Mouse (Mus musculus) hindbrain, embryonic 14.5 days (tissue): Measurements from ENCODE around the gene Zdhhc14. TPM values are rescaled to one million over a fixed set of nuclear protein-coding genes. Genes with fewer than 3 reads are reported as not detected.

ENCODE experiments used
- ATAC-seq: fragments of 200-750 bp; cut with Nextera tagmentation; 2 replicates; pipeline ENCODE4 v1.8.0; 2017; ENCODE audit warnings: moderate number of reproducible peaks, mild to moderate bottlenecking, moderate TSS enrichment, moderate library complexity; ENCODE audit not compliant: low FRiP score
- DNase-seq: peaks from one replicate; pipeline ENCODE4 v3.0.0-alpha.2; 2015; ENCODE audit warnings: low spot score
- H3K27ac ChIP-seq: fragments of 300-500 bp; sonication (generic); 2 replicates; pipeline ENCODE4 v1.5.1; 2014; ENCODE audit warnings: mild to moderate bottlenecking, moderate library complexity
- H3K27me3 ChIP-seq: fragments of 300-500 bp; sonication (generic); 2 replicates; pipeline ENCODE4 v1.6.1; 2014; ENCODE audit warnings: mild to moderate bottlenecking, low read length, mixed read lengths; ENCODE audit not compliant: control insufficient read depth, insufficient read depth
- H3K36me3 ChIP-seq: fragments of 300-500 bp; sonication (generic); replicated peaks from 2 replicates; pipeline ENCODE4 v1.6.1; 2014; ENCODE audit not compliant: control insufficient read depth, insufficient read depth
- H3K4me1 ChIP-seq: fragments of 300-500 bp; sonication (generic); replicated peaks from 2 replicates; pipeline ENCODE4 v1.6.1; 2014; ENCODE audit warnings: antibody characterized with exemption, low read length, mixed read lengths; ENCODE audit not compliant: control insufficient read depth, insufficient read depth
- H3K4me2 ChIP-seq: fragments of 300-500 bp; sonication (generic); replicated peaks from 2 replicates; pipeline ENCODE4 v1.6.1; 2014; ENCODE audit warnings: mild to moderate bottlenecking, moderate library complexity
- H3K4me3 ChIP-seq: fragments of 300-500 bp; sonication (generic); replicated peaks from 2 replicates; pipeline ENCODE4 v1.5.1; 2014; ENCODE audit warnings: mild to moderate bottlenecking, low read length
- H3K9ac ChIP-seq: fragments of 300-500 bp; sonication (generic); 2 replicates; pipeline ENCODE4 v1.6.1; 2014
- H3K9me3 ChIP-seq: fragments of 300-500 bp; sonication (generic); 2 replicates; pipeline ENCODE4 v1.6.1; 2016; ENCODE audit warnings: low read length; ENCODE audit not compliant: control insufficient read depth
- WGBS: fragments of 180-500 bp; shearing (Covaris S2); extraction: QIAGEN DNeasy Blood & Tissue Kit; methylation state at CpG from one replicate; pipeline ENCODE4 v1.1.7; 2014; 5-methylcytosine and 5-hydroxymethylcytosine counted together
- polyA plus RNA-seq: library from polyadenylated mRNA; unstranded; fragments of >200 nt; fragmentation: Nextera tagmentation; extraction: Ambion mirVana; gene quantifications from 2 replicates; pipeline ENCODE4 v1.2.1, GENCODE M21; 2014

The Zdhhc14 gene
- polyA plus RNA-seq, 1 experiment from 2014 or later = 12.3 TPM

DNA sequence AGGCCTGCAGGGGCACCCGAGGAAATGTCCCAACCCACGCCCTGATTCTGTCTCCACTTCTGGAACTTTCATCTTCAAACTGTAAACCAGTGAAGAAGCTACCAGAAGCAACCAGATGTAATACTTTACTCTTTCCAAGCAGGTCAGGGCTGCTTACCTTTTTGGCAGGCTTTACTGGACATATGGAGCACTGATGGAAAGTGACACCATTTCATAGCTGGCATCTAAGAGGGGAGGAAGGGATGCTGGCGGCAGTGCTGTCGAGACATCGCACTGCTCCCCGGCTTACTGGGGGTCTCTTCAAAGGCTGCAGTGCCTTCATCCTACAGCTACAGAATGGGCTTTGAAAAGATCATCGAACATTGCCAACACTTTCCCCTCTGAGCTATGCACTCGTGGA, 5.3 kb downstream of the Zdhhc14 start:
- peaks cover 15% of the 10 kb centered on the region for H3K4me1 ChIP-seq
- H3K9ac ChIP-seq = no peak overlapping the region
- ATAC-seq = no peak
- no peaks in the 10 kb centered on the region for H3K36me3 ChIP-seq
- 82% methylated on average over 8 of the region's 8 CpGs for WGBS
- no peak overlapping the region for H3K27ac ChIP-seq
- no peak overlapping the region for H3K4me2 ChIP-seq
- no peaks in the 10 kb centered on the region for H3K9me3 ChIP-seq
- no peak overlapping the region for H3K4me3 ChIP-seq
- no peaks in the 10 kb centered on the region for H3K27me3 ChIP-seq
- DNase-seq = no peak

DNA sequence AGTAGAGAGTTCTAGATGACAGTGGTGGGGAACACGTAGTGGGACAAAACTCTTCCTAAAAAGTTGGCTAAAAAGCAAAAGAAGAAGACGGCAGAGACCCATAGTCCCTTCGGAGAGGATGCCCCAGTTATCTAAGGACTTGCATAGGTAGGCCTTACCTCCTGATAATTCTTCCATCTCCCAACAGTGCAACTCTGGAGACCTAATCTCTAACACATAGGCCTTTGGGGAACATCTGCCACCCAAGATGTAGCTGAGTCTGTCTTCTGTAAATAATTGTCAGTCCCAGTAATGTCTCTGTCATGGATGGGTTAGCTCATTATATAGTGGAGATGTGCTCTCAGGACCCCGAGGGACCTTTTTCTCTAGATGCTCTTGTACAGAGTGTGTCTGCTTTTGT, 6.6 kb downstream of the Zdhhc14 start:
- H3K4me3 ChIP-seq = no peak overlapping the region
- no peak overlapping the region for H3K4me2 ChIP-seq
- DNase-seq = no peak
- peaks cover 12% of the 10 kb centered on the region for H3K4me1 ChIP-seq
- H3K27me3 ChIP-seq = no peaks in the 10 kb centered on the region
- no peaks in the 10 kb centered on the region for H3K36me3 ChIP-seq
- H3K27ac ChIP-seq = no peak overlapping the region
- ATAC-seq = no peak
- no peak overlapping the region for H3K9ac ChIP-seq
- 83% methylated on average over 4 of the region's 4 CpGs for WGBS
- H3K9me3 ChIP-seq = no peaks in the 10 kb centered on the region

DNA sequence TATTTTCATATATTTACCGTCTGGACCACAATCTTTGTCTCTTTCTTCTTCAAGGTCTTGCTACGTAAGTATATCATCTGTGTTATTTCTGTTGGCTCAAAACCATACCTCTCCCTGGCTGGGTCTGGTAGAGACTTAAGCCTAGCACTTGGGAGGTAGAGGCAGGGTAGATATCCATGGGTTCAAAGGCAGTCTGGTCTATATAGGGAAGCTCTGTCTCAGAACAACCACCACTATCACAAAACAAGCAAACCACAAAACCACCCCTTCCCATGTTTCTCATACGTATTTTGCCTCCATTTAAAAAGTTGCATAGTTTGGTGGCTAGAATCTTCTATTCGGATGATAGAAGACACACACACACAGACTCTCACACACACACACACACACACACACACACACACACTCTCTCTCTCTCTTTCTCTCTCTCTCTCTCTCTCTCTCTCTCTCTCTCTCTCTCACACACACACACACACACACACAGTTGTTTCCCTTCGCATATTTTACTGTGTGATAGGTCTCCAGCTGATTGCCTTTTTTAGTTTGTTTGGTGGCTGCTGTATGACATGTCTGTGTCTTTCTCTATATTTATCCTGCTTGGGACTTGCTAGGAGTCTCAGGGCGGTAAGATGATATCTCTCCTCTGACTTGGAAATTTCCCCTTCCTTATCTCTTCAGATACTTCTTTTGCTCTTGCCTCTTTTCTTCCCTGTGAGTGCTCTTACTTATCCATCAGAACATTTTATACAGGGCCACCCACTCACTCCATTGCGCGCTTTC, 11.8 kb downstream of the Zdhhc14 start:
- Histone ChIP-seq H3K9ac (no peak overlapping the region), H3K4me1 (no peaks in the 10 kb centered on the region), H3K4me3 (no peak overlapping the region), H3K27ac (no peak overlapping the region), H3K36me3 (no peaks in the 10 kb centered on the region), H3K9me3 (no peaks in the 10 kb centered on the region), H3K4me2 (no peak overlapping the region), H3K27me3 (no peaks in the 10 kb centered on the region)
- no peak for ATAC-seq
- no peak for DNase-seq
- 93% methylated on average over 8 of the region's 8 CpGs for WGBS

DNA sequence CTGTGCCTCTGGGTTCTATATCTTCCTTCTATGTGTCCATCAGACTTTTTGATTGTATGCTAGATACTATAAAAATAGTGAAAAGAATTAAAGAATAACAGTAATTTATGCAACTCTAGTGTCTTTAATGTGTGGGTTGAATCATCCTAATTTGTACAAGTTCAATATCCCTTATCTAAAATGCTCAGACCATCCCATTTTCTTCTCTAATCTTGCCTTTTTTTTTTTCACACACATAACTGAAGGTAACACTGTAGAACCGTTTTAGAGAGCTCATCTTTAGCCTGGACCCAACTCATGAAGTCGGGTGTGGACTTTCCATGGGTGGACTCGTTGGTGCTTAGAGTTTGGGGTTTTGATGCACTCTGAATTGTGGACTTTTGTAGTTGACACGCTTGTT, 12.6 kb downstream of the Zdhhc14 start:
- no peak for DNase-seq
- Histone ChIP-seq H3K36me3 (no peaks in the 10 kb centered on the region), H3K27me3 (no peaks in the 10 kb centered on the region), H3K4me2 (no peak overlapping the region), H3K4me1 (no peaks in the 10 kb centered on the region), H3K9ac (no peak overlapping the region), H3K9me3 (no peaks in the 10 kb centered on the region), H3K4me3 (no peak overlapping the region), H3K27ac (no peak overlapping the region)
- 87% methylated on average over 4 of the region's 4 CpGs for WGBS
- no peak for ATAC-seq

DNA sequence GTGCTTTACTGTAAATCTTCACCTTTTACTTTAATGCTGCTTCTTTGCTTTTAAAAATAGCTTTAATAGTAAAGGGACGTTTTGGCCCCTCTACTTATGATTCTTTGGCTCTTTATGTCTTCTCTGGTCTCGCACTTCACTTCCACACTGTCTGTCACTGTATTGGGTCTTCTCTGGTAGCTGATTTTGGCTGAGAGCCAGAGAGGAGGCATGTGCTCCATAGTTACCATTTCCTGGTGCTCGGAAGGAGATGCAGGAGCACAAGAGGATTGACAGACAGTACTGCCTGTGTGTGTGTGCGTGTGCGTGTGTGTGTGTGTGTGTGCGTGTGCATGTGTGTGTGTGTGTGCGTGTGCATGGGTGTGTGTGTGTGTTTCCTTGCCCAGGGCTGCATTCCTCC, 14.2 kb downstream of the Zdhhc14 start:
- Histone ChIP-seq H3K4me1 (no peaks in the 10 kb centered on the region), H3K9me3 (no peaks in the 10 kb centered on the region), H3K36me3 (no peaks in the 10 kb centered on the region), H3K4me2 (no peak overlapping the region), H3K27me3 (no peaks in the 10 kb centered on the region), H3K4me3 (no peak overlapping the region), H3K27ac (no peak overlapping the region), H3K9ac (no peak overlapping the region)
- 52% methylated on average over 7 of the region's 7 CpGs for WGBS
- ATAC-seq = no peak
- DNase-seq = peak; percentile 71

DNA sequence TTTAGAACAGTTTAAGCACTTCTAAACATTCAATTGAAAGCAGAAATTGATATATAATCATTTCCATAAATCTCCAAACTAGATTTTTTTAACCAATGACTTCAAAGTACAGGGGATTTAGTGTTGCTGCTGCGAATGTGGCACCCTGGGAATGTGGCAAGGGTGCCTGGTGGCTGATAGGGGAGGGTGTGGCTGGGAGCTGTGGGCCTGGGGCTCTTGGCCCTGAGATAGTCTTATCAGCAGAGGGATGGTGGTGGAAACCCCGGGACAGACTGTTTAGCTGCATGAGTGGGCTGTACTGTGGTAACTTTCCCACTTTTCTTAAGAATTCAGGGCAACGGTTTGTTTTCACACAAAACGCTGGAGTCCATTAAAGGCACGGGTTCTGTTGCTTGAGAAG, 14.6 kb downstream of the Zdhhc14 start:
- H3K4me2 ChIP-seq = no peak overlapping the region
- no peak overlapping the region for H3K27ac ChIP-seq
- DNase-seq (no peak), ATAC-seq (no peak)
- no peaks in the 10 kb centered on the region for H3K27me3 ChIP-seq
- H3K4me3 ChIP-seq = no peak overlapping the region
- no peaks in the 10 kb centered on the region for H3K9me3 ChIP-seq
- H3K4me1 ChIP-seq = no peaks in the 10 kb centered on the region
- no peaks in the 10 kb centered on the region for H3K36me3 ChIP-seq
- WGBS = 78% methylated on average over 5 of the region's 5 CpGs
- no peak overlapping the region for H3K9ac ChIP-seq

DNA sequence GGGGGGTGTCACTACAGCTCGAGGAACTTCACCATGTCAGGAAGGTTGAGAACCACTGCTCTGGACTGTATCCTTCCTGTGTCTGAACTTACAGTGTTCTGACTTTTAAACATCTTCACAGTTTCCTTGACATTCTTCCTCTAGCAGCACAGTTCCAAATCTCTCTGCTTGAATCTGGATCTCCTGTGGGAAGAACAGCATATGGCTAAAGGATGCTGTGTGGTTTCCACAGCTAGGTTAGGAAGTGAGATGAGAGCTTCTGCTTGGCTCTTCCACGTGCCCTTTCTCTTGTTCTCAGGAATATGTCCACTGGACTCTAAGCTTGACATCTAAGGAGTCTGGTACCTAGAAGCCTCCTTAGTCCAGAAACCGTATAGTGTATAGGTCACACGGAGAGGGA, 15.7 kb downstream of the Zdhhc14 start:
- Histone ChIP-seq H3K27me3 (no peaks in the 10 kb centered on the region), H3K27ac (no peak overlapping the region), H3K9me3 (no peaks in the 10 kb centered on the region), H3K4me3 (no peak overlapping the region), H3K36me3 (no peaks in the 10 kb centered on the region), H3K4me1 (no peaks in the 10 kb centered on the region), H3K4me2 (no peak overlapping the region), H3K9ac (no peak overlapping the region)
- DNase-seq (no peak), ATAC-seq (no peak)
- 80% methylated on average over 4 of the region's 4 CpGs for WGBS

DNA sequence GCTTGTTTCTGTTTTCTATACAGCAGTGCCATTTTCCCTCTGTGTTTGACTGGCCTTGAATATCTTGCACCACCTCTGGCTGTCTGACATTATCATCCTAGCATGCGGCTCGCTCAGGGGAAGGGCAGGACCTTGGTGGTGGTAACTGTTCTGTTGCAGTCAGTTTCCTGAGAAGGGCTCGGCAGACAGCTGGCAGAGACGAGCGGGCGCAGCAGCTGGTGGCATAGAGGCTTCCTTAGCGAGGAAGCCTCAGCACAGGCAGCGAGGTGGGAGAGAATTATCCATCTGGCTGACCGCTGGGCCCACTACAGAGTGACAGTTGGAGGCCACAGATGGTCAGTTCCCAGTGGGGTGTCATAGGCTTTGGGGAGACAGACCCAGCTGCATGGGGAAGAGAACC, 18.2 kb downstream of the Zdhhc14 start:
- WGBS = 79% methylated on average over 9 of the region's 9 CpGs
- H3K27ac ChIP-seq = no peak overlapping the region
- no peak overlapping the region for H3K9ac ChIP-seq
- H3K4me2 ChIP-seq = no peak overlapping the region
- H3K9me3 ChIP-seq = no peaks in the 10 kb centered on the region
- DNase-seq = no peak
- ATAC-seq = no peak
- H3K4me1 ChIP-seq = no peaks in the 10 kb centered on the region
- no peaks in the 10 kb centered on the region for H3K27me3 ChIP-seq
- no peaks in the 10 kb centered on the region for H3K36me3 ChIP-seq
- H3K4me3 ChIP-seq = no peak overlapping the region

DNA sequence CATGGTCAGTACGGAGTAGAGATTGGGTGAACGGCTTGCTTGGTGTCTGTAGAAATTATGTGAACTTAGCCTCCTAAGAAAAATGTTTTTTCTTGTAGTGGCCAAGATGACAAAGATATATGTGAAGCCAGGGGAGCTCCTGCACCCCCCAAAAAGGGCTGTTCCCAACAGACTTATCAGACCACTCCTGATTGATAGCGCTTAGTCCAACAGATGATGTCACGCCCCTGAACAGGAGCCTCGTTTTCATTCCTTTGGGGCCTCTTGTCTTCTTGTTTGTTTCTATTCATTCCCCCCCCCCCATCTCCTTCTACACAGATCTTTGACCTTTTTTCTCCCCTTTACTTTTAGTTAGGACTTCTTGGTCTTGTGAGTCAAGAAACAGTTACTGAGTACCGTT, 19.4 kb downstream of the Zdhhc14 start:
- Histone ChIP-seq H3K4me1 (no peaks in the 10 kb centered on the region), H3K4me2 (no peak overlapping the region), H3K36me3 (no peaks in the 10 kb centered on the region), H3K4me3 (no peak overlapping the region), H3K9me3 (no peaks in the 10 kb centered on the region), H3K27me3 (no peaks in the 10 kb centered on the region), H3K9ac (no peak overlapping the region), H3K27ac (no peak overlapping the region)
- DNase-seq = no peak
- ATAC-seq = no peak
- 85% methylated on average over 6 of the region's 6 CpGs for WGBS

DNA sequence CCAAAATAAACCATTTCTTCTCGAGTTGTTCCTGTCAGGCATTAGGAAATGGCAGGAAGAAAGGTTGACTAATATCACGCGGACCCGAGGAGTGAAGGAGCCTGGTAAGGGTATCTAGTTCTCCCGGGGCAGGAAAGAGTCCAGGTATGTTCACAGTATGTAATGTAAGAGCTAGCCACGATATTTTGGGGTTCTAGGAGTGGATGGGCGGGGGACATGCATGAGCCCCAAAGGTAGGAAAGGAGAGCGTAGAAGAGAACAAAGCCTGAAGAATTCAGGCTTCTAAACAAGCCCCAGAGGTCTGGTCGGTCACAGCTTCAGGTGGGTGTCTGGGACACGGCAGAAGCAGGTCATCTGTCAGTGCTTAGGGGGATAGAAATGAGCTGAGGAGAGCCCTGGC, 27.1 kb downstream of the Zdhhc14 start:
- 89% methylated on average over 10 of the region's 10 CpGs for WGBS
- ATAC-seq = no peak

More for the DNA sequence above, 27.1 kb downstream of the Zdhhc14 start:
- no peaks in the 10 kb centered on the region for H3K9me3 ChIP-seq
- H3K4me3 ChIP-seq = no peak overlapping the region
- H3K27me3 ChIP-seq = no peaks in the 10 kb centered on the region
- no peak overlapping the region for H3K9ac ChIP-seq
- no peak overlapping the region for H3K27ac ChIP-seq
- H3K4me2 ChIP-seq = no peak overlapping the region
- no peaks in the 10 kb centered on the region for H3K36me3 ChIP-seq
- DNase-seq = no peak
- H3K4me1 ChIP-seq = no peaks in the 10 kb centered on the region
